ENCODE assay signal across 8 mouse cellular contexts in genomic region chr10:38553326-38553687, GRCm38 (mm10).
DNase-seq lines count a peak whose midpoint lies in the region; ATAC-seq lines count a peak whose summit lies in the region.

No protein-coding gene starts in this region.

- H3K27ac ChIP-seq in heart, embryonic 13.5 days (replicated peaks) = no peak overlapping the region; the same call in 1 of the 2 replicates
- H3K27ac ChIP-seq in embryonic facial prominence, embryonic 10.5 days (replicated peaks) = peak overlapping the region; percentile 85
- H3K27ac ChIP-seq in forebrain, embryonic 14.5 days (ENCODE audit: low read depth, low read length) = peak overlapping the region; percentile 84
- peak overlapping the region; percentile 83 for H3K27ac ChIP-seq in midbrain, embryonic 10.5 days (replicated peaks)

- H3K4me3 ChIP-seq in heart, embryonic 13.5 days = no peak overlapping the region
- H3K4me3 ChIP-seq in embryonic facial prominence, embryonic 10.5 days = peak overlapping the region; percentile 47
- peak overlapping the region; percentile 24 for H3K4me3 ChIP-seq in forebrain, embryonic 14.5 days (ENCODE audit: low read depth, low read length)
- H3K4me3 ChIP-seq in midbrain, embryonic 10.5 days = no peak overlapping the region

- H3K27me3 ChIP-seq in heart, embryonic 13.5 days (replicated peaks) = no peaks in the 10 kb centered on the region
- no peaks in the 10 kb centered on the region for H3K27me3 ChIP-seq in embryonic facial prominence, embryonic 10.5 days (replicated peaks; ENCODE audit: low read depth, poor library complexity, severe bottlenecking)
- H3K27me3 ChIP-seq in forebrain, embryonic 14.5 days (replicated peaks; ENCODE audit: control insufficient read depth, insufficient read depth, low read length) = no peaks in the 10 kb centered on the region
- H3K27me3 ChIP-seq in midbrain, embryonic 10.5 days (ENCODE audit: low read depth, poor library complexity, severe bottlenecking) = no peaks in the 10 kb centered on the region

- no peak for ATAC-seq in heart, embryonic 13.5 days (ENCODE audit: extremely low read depth, insufficient number of reproducible peaks, low FRiP score, low TSS enrichment)
- ATAC-seq in forebrain, embryonic 14.5 days = peak; percentile 56; the same call in 1 of the 2 replicates
- no peak for ATAC-seq in inflammation-experienced regulatory T-cells, adult 6 months

- no peak overlapping the region for H3K9ac ChIP-seq in heart, embryonic 13.5 days
- peak overlapping the region; percentile 47; the same call in 1 of the 2 replicates for H3K9ac ChIP-seq in forebrain, embryonic 14.5 days (ENCODE audit: low read length)

- intact Hi-C loops in heart, postnatal 25 days (cut with DNase I) = loop anchor here (5.0 kb wide), 2 partner anchors 1416 to 1541 kb away; partner anchors contain the start of gene Marcks

- H3K4me1 ChIP-seq in heart, embryonic 13.5 days = peaks cover 2% of the 10 kb centered on the region; the same call in 1 of the 2 replicates
- peaks cover 21% of the 10 kb centered on the region for H3K4me1 ChIP-seq in embryonic facial prominence, embryonic 10.5 days
- peaks cover 5% of the 10 kb centered on the region for H3K4me1 ChIP-seq in forebrain, embryonic 14.5 days (ENCODE audit: control insufficient read depth, insufficient read depth, low read length)
- H3K4me1 ChIP-seq in midbrain, embryonic 10.5 days = peaks cover 34% of the 10 kb centered on the region

- H3K9me3 ChIP-seq in heart, embryonic 13.5 days = no peaks in the 10 kb centered on the region
- no peaks in the 10 kb centered on the region for H3K9me3 ChIP-seq in embryonic facial prominence, embryonic 10.5 days
- H3K9me3 ChIP-seq in forebrain, embryonic 14.5 days (replicated peaks; ENCODE audit: control insufficient read depth, low read length) = no peaks in the 10 kb centered on the region
- no peaks in the 10 kb centered on the region; the same call in 1 of the 2 replicates for H3K9me3 ChIP-seq in midbrain, embryonic 10.5 days (replicated peaks)

- no peaks in the 10 kb centered on the region for H3K36me3 ChIP-seq in heart, embryonic 13.5 days
- no peaks in the 10 kb centered on the region for H3K36me3 ChIP-seq in embryonic facial prominence, embryonic 10.5 days (replicated peaks)
- no peaks in the 10 kb centered on the region for H3K36me3 ChIP-seq in forebrain, embryonic 14.5 days (ENCODE audit: control insufficient read depth, insufficient read depth, low read length)
- peaks cover 14% of the 10 kb centered on the region for H3K36me3 ChIP-seq in midbrain, embryonic 10.5 days

- H3K4me2 ChIP-seq in heart, embryonic 13.5 days = peak overlapping the region; percentile 68
- H3K4me2 ChIP-seq in forebrain, embryonic 14.5 days (ENCODE audit: low read length) = peak overlapping the region; percentile 42

- no peak for DNase-seq in heart, postnatal 25 days (ENCODE audit: low spot score)
- no peak for DNase-seq in embryonic facial prominence, embryonic 10.5 days (ENCODE audit: low spot score)
- no peak for DNase-seq in forebrain, embryonic 14.5 days (ENCODE audit: low spot score)
- no peak for DNase-seq in midbrain, embryonic 10.5 days (ENCODE audit: low spot score)
- DNase-seq in embryo, embryonic 11 days = no peak
- DNase-seq in layer of hippocampus, postnatal 25 days (ENCODE audit: extremely low spot score in 1 of 2, low spot score in 1 of 2) = no peak

Comparison
In these comparisons a context has a peak if more than half of its experiments do, and no peak if none do; other contexts are left out.
1. H3K4me3 ChIP-seq: peak in embryonic facial prominence, embryonic 10.5 days (single experiment) and forebrain, embryonic 14.5 days (single experiment); none in heart, embryonic 13.5 days (single experiment) and midbrain, embryonic 10.5 days (single experiment).